Mouse (Mus musculus) liver, embryonic 14.5 days (tissue): ENCODE measurements around the gene Zc3h18. TPM values are rescaled to one million over a fixed set of nuclear protein-coding genes. Genes with fewer than 3 reads are reported as not detected.
A peak's percentile ranks its signal among the peaks of the same experiment; 100 is the strongest.

Experiments
- ATAC-seq: fragments of 200-750 bp; cut with Nextera tagmentation; 2 replicates; pipeline ENCODE4 v1.8.0; 2017; ENCODE audit warnings: moderate number of reproducible peaks, mild to moderate bottlenecking, moderate library complexity; ENCODE audit not compliant: insufficient read depth
- DNase-seq, 3 experiments: peaks; one replicate each; pipeline ENCODE4 v3.0.0-alpha.2; 2012 to 2013; ENCODE audit warnings: low read depth in 3 of 3, low spot score in 3 of 3
- H3K27ac ChIP-seq: fragments of 300-500 bp; sonication (generic); 2 replicates; pipeline ENCODE4 v1.5.1; 2014; ENCODE audit warnings: moderate library complexity, mild to moderate bottlenecking, control low read depth, inconsistent platforms
- H3K27me3 ChIP-seq: fragments of 300-500 bp; sonication (generic); 2 replicates; pipeline ENCODE4 v1.6.1; 2014; ENCODE audit warnings: mild to moderate bottlenecking, low read length, moderate library complexity; ENCODE audit not compliant: control insufficient read depth, insufficient read depth
- H3K36me3 ChIP-seq: fragments of 300-500 bp; sonication (generic); replicated peaks from 2 replicates; pipeline ENCODE4 v1.6.1; 2014; ENCODE audit warnings: low read depth; ENCODE audit not compliant: control insufficient read depth, insufficient read depth
- H3K4me1 ChIP-seq, 2 experiments: fragments of 200-500 bp in 1 of 2; fragments of 300-500 bp in 1 of 2; sonication (generic) in 1 of 2; replicated peaks; 2 replicates each; pipeline ENCODE4 v1.6.1; 2012 to 2014; ENCODE audit warnings: antibody characterized with exemption in 1 of 2, inconsistent platforms in 1 of 2, low read length in 1 of 2; ENCODE audit not compliant: control insufficient read depth in 2 of 2, insufficient read depth in 2 of 2
- H3K4me2 ChIP-seq: fragments of 300-500 bp; sonication (generic); 2 replicates; pipeline ENCODE4 v1.6.1; 2014; ENCODE audit warnings: low read depth, mild to moderate bottlenecking, control low read depth, moderate library complexity
- H3K4me3 ChIP-seq, 2 experiments: fragments of 200-500 bp in 1 of 2; fragments of 300-500 bp in 1 of 2; sonication (generic) in 1 of 2; 2 replicates each; pipeline ENCODE4 v1.5.1; 2012 to 2014; ENCODE audit warnings: low read depth in 2 of 2, low read length in 2 of 2, mild to moderate bottlenecking in 2 of 2, control low read depth in 1 of 2, inconsistent platforms in 1 of 2, moderate library complexity in 1 of 2; ENCODE audit not compliant: insufficient read depth in 1 of 2
- H3K9ac ChIP-seq: fragments of 300-500 bp; sonication (generic); replicated peaks from 2 replicates; pipeline ENCODE4 v1.6.1; 2014; ENCODE audit warnings: mild to moderate bottlenecking, control low read depth, moderate library complexity
- H3K9me3 ChIP-seq: fragments of 300-500 bp; sonication (generic); 2 replicates; pipeline ENCODE4 v1.6.1; 2016; ENCODE audit warnings: low read length, mixed read lengths; ENCODE audit not compliant: control insufficient read depth
- CTCF ChIP-seq: IDR thresholded peaks from 2 replicates; pipeline ENCODE4 v1.5.1; 2016; ENCODE audit warnings: antibody characterized with exemption, low read depth, control low read depth
- EP300 ChIP-seq: IDR thresholded peaks from 2 replicates; pipeline ENCODE4 v1.6.1; 2016; ENCODE audit warnings: antibody characterized with exemption, low read depth
- WGBS: fragments of 180-500 bp; shearing (Covaris S2); extraction: QIAGEN DNeasy Blood & Tissue Kit; methylation state at CpG from one replicate; pipeline ENCODE4 v1.1.7; 2014; ENCODE audit not compliant: insufficient replicate concordance; 5-methylcytosine and 5-hydroxymethylcytosine counted together
- polyA plus RNA-seq, 2 experiments: library from polyadenylated mRNA; depleted of rRNA in 1 of 2; stranded (reverse) in 1 of 2; unstranded in 1 of 2; fragments of >200 nt; fragmentation: Nextera tagmentation in 1 of 2; extraction: Ambion mirVana in 1 of 2; gene quantifications; 2 replicates each; pipeline versions ENCODE4 v1.2.1 to v1.2.3; 2012 to 2014

The Zc3h18 gene
- polyA plus RNA-seq, 2 experiments: 12.8 to 20.4 TPM

DNA sequence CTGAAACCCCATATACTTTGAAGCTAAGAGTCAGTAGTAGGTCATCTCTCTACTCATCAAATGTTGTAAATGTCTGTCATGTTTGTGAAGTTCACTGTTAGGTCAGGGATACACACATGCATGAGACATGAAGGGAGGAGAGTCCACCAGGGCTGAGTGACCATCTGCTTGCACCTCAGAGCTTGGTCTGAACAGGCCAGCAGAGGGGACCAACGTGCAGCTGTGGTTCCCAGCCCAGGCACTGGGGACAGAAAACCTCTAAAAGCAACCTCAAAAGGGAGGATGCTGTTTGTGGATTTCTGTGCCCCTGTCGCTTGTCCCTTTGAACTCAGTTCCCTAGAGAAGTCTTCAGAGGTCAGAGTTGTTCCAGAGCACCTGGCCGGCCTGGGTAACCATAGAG is 68.8 kb downstream of the Zc3h18 start:
- ATAC-seq: no peak
- TF ChIP-seq CTCF: peak; percentile 51; the same call in 1 of the 2 replicates
- no peak for TF ChIP-seq EP300
- 53% methylated on average over 3 of the region's 3 CpGs for WGBS
- Histone ChIP-seq H3K4me1 (peaks cover 4 to 10% of the 10 kb centered on the region in 2 experiments; a peak in 3 of 4 replicates), H3K4me2 (peak overlapping the region; percentile 86), H3K27ac (no peak overlapping the region), H3K9me3 (no peaks in the 10 kb centered on the region), H3K27me3 (no peaks in the 10 kb centered on the region), H3K4me3 (no peak overlapping the region), H3K36me3 (no peaks in the 10 kb centered on the region), H3K9ac (no peak overlapping the region)
- no peak for DNase-seq

DNA sequence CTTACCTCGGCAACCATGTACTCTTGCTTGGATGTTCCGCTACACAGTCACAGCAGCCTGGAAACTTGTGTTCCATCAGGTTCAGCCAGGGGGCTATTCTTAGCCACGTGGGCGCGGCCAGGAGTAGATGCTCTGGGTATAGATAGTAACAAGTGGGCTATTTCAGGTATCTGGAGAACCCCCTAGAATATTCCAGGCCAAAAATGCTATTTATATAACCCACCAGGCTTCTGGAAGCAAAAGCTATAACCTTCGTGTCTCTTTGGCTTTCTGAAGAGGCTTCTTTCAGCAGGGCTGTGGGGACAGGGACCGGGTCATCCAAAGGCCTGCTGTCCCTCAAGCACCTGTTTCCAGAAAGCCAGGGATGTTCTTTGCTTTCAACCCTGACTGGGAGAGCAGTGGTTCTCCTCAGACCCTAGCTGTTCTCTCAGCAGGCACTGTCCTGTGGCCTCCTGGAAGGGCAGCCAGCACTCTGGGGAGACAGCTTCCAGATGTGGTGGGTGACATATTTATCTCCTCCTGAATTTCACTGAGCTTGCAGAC is 74.8 kb downstream of the Zc3h18 start:
- no peaks in the 10 kb centered on the region for H3K27me3 ChIP-seq
- no peak for ATAC-seq

DNA sequence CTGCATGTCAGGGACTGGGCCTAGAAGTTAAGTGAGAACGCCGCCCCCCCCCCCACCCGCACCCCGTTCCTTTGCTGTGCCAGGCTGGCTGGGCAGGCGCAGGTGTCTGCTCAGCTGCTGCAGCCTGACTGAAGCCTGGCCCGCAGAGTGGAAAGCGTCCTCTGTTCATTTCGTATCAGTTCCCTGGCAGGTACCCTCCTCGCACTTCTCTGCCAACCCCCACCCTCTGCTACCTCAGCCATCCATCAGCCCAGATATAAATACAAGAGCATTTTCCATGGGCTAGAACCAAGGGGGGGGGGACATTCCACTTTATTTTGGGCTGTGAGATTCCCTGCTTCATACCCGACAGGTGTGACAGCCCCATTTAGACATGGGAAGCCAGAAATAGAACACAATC is 75.7 kb downstream of the Zc3h18 start:
- ATAC-seq (no peak), DNase-seq (no peak)
- no peaks in the 10 kb centered on the region for H3K36me3 ChIP-seq
- H3K9ac ChIP-seq: no peak overlapping the region
- TF ChIP-seq CTCF: no peak
- no peak for TF ChIP-seq EP300
- no peaks in the 10 kb centered on the region; a peak in 1 of 4 replicates for H3K4me1 ChIP-seq
- no peaks in the 10 kb centered on the region for H3K27me3 ChIP-seq
- WGBS: 74% methylated on average over 10 of the region's 10 CpGs
- no peak overlapping the region for H3K27ac ChIP-seq
- H3K4me3 ChIP-seq: no peak overlapping the region
- no peaks in the 10 kb centered on the region for H3K9me3 ChIP-seq
- H3K4me2 ChIP-seq: no peak overlapping the region

More for the DNA sequence above, 74.8 kb downstream of the Zc3h18 start:
- no peaks in the 10 kb centered on the region; a peak in 1 of 4 replicates for H3K4me1 ChIP-seq
- no peaks in the 10 kb centered on the region for H3K9me3 ChIP-seq
- no peak overlapping the region for H3K4me2 ChIP-seq
- WGBS: 60% methylated on average over 7 of the region's 7 CpGs
- no peak for DNase-seq
- no peak overlapping the region for H3K9ac ChIP-seq
- H3K27ac ChIP-seq: no peak overlapping the region
- H3K36me3 ChIP-seq: no peaks in the 10 kb centered on the region
- TF ChIP-seq CTCF (no peak), EP300 (no peak)
- no peak overlapping the region for H3K4me3 ChIP-seq

DNA sequence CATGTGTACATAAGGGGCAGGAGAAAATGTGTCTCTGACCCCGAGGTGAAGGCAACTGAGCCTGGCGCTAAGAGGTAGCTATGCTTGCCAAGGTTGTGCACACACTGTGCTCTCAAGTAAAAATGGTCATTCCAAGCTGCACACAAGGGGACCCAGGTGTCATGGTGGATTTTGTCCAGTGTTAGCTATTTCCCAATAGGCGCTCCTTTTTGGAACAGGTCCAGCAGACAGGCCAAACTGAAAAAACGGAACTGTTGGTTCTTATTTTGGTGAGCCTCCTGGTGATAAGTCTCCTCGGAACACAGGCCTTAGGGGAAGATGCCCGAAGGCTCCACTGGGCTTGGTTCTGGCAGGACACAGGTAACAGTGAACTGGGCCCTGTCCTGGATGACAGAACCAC is 78.0 kb downstream of the Zc3h18 start:
- no peak for DNase-seq
- Histone ChIP-seq H3K27ac (no peak overlapping the region), H3K9ac (no peak overlapping the region), H3K36me3 (no peaks in the 10 kb centered on the region), H3K4me3 (no peak overlapping the region), H3K4me2 (no peak overlapping the region), H3K27me3 (peaks cover 4% of the 10 kb centered on the region), H3K9me3 (no peaks in the 10 kb centered on the region), H3K4me1 (no peaks in the 10 kb centered on the region; a peak in 1 of 4 replicates)
- no peak for TF ChIP-seq EP300
- 73% methylated on average over 6 of the region's 6 CpGs for WGBS
- no peak for ATAC-seq

DNA sequence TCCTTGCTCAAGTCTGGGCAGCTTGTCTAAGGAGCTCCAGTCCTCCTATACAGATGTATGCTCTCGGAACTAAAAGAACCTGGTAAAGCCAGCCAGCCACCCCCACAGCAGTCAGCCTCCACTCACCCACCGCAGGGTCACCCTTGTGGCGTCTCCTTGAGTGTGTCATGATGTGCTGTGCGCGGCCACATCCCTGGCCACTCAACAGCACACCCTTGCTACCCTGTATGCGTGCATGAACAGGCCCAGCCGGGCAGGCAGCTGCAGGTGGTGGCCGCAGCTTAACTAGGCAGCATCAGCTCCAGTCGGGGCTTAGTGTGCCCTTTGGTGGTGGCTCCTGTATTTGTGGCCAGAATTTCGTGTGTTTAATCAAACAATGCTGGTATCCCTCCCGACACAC is 80.8 kb downstream of the Zc3h18 start:
- H3K9ac ChIP-seq: no peak overlapping the region
- H3K4me1 ChIP-seq: peaks cover 0 to 9% of the 10 kb centered on the region in 2 experiments; a peak in 2 of 4 replicates
- H3K4me3 ChIP-seq: no peak overlapping the region
- DNase-seq (no peak), ATAC-seq (no peak)
- peaks cover 27% of the 10 kb centered on the region for H3K27me3 ChIP-seq
- 73% methylated on average over 11 of the region's 11 CpGs for WGBS
- H3K36me3 ChIP-seq: no peaks in the 10 kb centered on the region
- H3K4me2 ChIP-seq: no peak overlapping the region
- no peak overlapping the region for H3K27ac ChIP-seq
- no peaks in the 10 kb centered on the region for H3K9me3 ChIP-seq
- no peak for TF ChIP-seq EP300
- TF ChIP-seq CTCF: no peak
